Mouse (Mus musculus): ENCODE results near the gene Zfp420.
A peak's percentile ranks its signal among the peaks of the same experiment; 100 is the strongest.

Gene Zfp420

GRCm38 (mm10) chr7:29904101-29904500, 44.3 kb downstream of the Zfp420 start:
- no peak for DNase-seq (ENCODE audit: low spot score)

- DNase-seq (ENCODE audit: low spot score), result peak; percentile 81
These were observed 46.3 kb downstream of the Zfp420 start, which contains the start of gene Zfp27 for GRCm38 (mm10) chr7:29905966-29906681. Zfp27 (minus strand) TSS chr7:29906572.

- no peak for DNase-seq (ENCODE audit: low spot score)
These were observed 46.9 kb downstream of the Zfp420 start for GRCm38 (mm10) chr7:29906682-29907058.

GRCm38 (mm10) chr7:29907206-29907605, 47.4 kb downstream of the Zfp420 start:
- no peak for DNase-seq (ENCODE audit: low spot score)

GRCm38 (mm10) chr7:29908130-29908950, 48.6 kb downstream of the Zfp420 start, which contains the start of gene Zfp383:
Zfp383 (plus strand) TSS chr7:29908223.
- peak; percentile 84 for DNase-seq (ENCODE audit: low spot score)

GRCm38 (mm10) chr7:29910252-29910651, 50.5 kb downstream of the Zfp420 start:
- DNase-seq (ENCODE audit: low spot score), result no peak

GRCm38 (mm10) chr7:29912172-29912571, 52.4 kb downstream of the Zfp420 start:
- no peak for DNase-seq (ENCODE audit: low spot score)

- DNase-seq (ENCODE audit: low spot score), result no peak
These were observed 57.7 kb downstream of the Zfp420 start for GRCm38 (mm10) chr7:29917371-29918061.

GRCm38 (mm10) chr7:29918062-29918453, 58.3 kb downstream of the Zfp420 start:
- DNase-seq (ENCODE audit: low spot score), result no peak

GRCm38 (mm10) chr7:29921439-29922093, 61.8 kb downstream of the Zfp420 start:
- DNase-seq (ENCODE audit: low spot score), result no peak

- DNase-seq (ENCODE audit: low spot score), result no peak
These were observed 63.0 kb downstream of the Zfp420 start for GRCm38 (mm10) chr7:29922780-29923179.

All from retina, embryonic 14.5 days (tissue).